Mouse (Mus musculus) small intestine, adult 2 months (tissue): ENCODE data around the gene Cel.

Experiments
- CTCF ChIP-seq: fragments of 200-500 bp; IDR thresholded peaks from 2 replicates; pipeline ENCODE4 v1.5.1; 2012; ENCODE audit warnings: low read depth, mild to moderate bottlenecking, control low read depth, inconsistent platforms, low read length, moderate library complexity, mixed read lengths; ENCODE audit not compliant: insufficient replicate concordance, insufficient read length; ENCODE audit errors: extremely low read depth
- POLR2A ChIP-seq: fragments of 200-500 bp; IDR thresholded peaks from 2 replicates; pipeline ENCODE4 v1.6.1; 2012; ENCODE audit warnings: low read depth, mild to moderate bottlenecking, control low read depth, inconsistent platforms, low read length, moderate library complexity

DNA sequence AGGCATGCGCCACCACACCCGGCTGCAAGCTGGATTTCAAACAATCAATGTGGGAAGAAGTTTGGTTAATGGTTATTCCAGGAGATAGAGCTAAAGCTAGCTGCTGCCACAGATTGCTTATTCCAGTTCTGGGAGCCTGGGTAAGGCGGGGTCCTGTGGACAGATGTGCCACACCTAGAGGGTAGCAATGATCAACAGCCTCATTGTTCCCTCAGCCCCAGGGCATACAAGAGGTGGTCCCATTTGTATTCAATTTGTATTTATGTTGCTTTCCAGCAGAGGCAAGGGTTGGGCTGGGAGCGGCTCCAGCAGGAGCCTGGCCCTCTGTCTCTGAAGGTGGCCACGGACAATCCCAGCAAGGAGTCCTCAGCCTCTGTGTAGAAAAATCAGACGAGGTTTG lies 56.9 kb downstream of the Cel start:
- TF ChIP-seq CTCF, result no peak
- TF ChIP-seq POLR2A, result no peak
